10 mouse cellular contexts compared by ENCODE assay signal in the genomic region with DNA sequence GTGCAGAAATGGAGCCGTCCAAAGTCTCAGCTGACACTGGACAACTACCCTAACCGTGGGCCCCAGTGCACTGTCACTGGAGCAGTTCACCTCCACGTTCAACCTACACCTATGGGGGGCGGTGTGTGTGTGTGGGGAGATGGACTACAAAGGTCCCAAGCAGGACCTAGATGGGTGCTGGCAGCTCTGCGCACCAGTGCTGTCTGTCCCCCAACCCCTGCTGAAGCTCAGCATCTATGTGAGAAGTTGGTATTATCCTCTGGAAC.
DNase-seq lines count a peak whose midpoint lies in the region; ATAC-seq and TF ChIP-seq lines count a peak whose summit lies in the region.
"Had no signal": no experiment of that assay in that cellular context is flagged by ENCODE, and none has a peak within 500 bp of the region (broad histone marks: within the 10 kb centered on the region; RNA-seq: fewer than 3 reads in every experiment).

No protein-coding gene starts in this region.

- H3K4me2 ChIP-seq in heart, postnatal 0 days (ENCODE audit: low read depth, low read length), result peak overlapping the region; percentile 81
- H3K4me2 ChIP-seq in embryonic facial prominence, embryonic 11.5 days (ENCODE audit: low read depth, low read length), result no peak overlapping the region; the same call in 1 of the 2 replicates
- H3K4me2 ChIP-seq in forebrain, postnatal 0 days (ENCODE audit: low read depth), result peak overlapping the region; percentile 91
- H3K4me2 ChIP-seq in midbrain, embryonic 12.5 days (replicated peaks), result peak overlapping the region; percentile 80

- H3K9ac ChIP-seq in heart, postnatal 0 days (replicated peaks; ENCODE audit: low read depth, low read length), result 0 out of 2 replicates have a peak overlapping the region, but pooled peaks have one; percentile 42
- H3K9ac ChIP-seq in embryonic facial prominence, embryonic 11.5 days (replicated peaks; ENCODE audit: low read length), result no peak overlapping the region
- peak overlapping the region; percentile 83 for H3K9ac ChIP-seq in forebrain, postnatal 0 days
- no peak overlapping the region; the same call in 1 of the 2 replicates for H3K9ac ChIP-seq in midbrain, embryonic 12.5 days (replicated peaks)
- H3K9ac ChIP-seq: liver, embryonic 13.5 days had no signal

- DNase-seq in heart, postnatal 0 days (ENCODE audit: low spot score), result no peak
- no peak for DNase-seq in heart, postnatal 36 days
- no peak for DNase-seq in embryonic facial prominence, embryonic 11.5 days (ENCODE audit: low spot score)
- DNase-seq in forebrain, postnatal 0 days, result no peak
- DNase-seq in adrenal gland, adult (ENCODE audit: inconsistent age in 2 of 2, low spot score in 1 of 2), result no peak
- DNase-seq in B cell, adult 2 months, result no peak
- no peak for DNase-seq in retina, embryonic 14.5 days (ENCODE audit: low spot score)
- DNase-seq: liver, embryonic 13.5 days; thymus, adult 2 months had no signal

- H3K4me3 ChIP-seq in heart, postnatal 0 days (ENCODE audit: low read depth, low read length), result 0 out of 2 replicates have a peak overlapping the region, but pooled peaks have one; percentile 50
- peak overlapping the region; percentile 48 for H3K4me3 ChIP-seq in embryonic facial prominence, embryonic 11.5 days (ENCODE audit: low read depth, low read length)
- H3K4me3 ChIP-seq in forebrain, postnatal 0 days (ENCODE audit: low read depth, low read length), result peak overlapping the region; percentile 57
- peak overlapping the region; percentile 46 for H3K4me3 ChIP-seq in midbrain, embryonic 12.5 days

- H3K36me3 ChIP-seq in heart, postnatal 0 days (replicated peaks; ENCODE audit: control insufficient read depth, insufficient read depth, low read length), result no peaks in the 10 kb centered on the region
- no peaks in the 10 kb centered on the region for H3K36me3 ChIP-seq in embryonic facial prominence, embryonic 11.5 days (replicated peaks; ENCODE audit: control insufficient read depth, insufficient read depth, low read depth, low read length)
- no peaks in the 10 kb centered on the region for H3K36me3 ChIP-seq in forebrain, postnatal 0 days (ENCODE audit: insufficient read depth)
- no peaks in the 10 kb centered on the region for H3K36me3 ChIP-seq in midbrain, embryonic 12.5 days
- H3K36me3 ChIP-seq: liver, embryonic 13.5 days had no signal

- intact Hi-C loops in heart, postnatal 36 days (cut with DNase I), result no loop called here

- H3K27ac ChIP-seq in heart, postnatal 0 days (ENCODE audit: low read depth), result no peak overlapping the region
- H3K27ac ChIP-seq in embryonic facial prominence, embryonic 11.5 days (replicated peaks; ENCODE audit: low read depth, low read length), result no peak overlapping the region
- no peak overlapping the region for H3K27ac ChIP-seq in forebrain, postnatal 0 days (ENCODE audit: low read depth, low read length)
- peak overlapping the region; percentile 65; the same call in 1 of the 2 replicates for H3K27ac ChIP-seq in midbrain, embryonic 12.5 days (replicated peaks)
- H3K27ac ChIP-seq: liver, embryonic 13.5 days had no signal

- peaks cover 49% of the 10 kb centered on the region for H3K27me3 ChIP-seq in heart, postnatal 0 days (ENCODE audit: control insufficient read depth, insufficient read depth, low read length)
- H3K27me3 ChIP-seq in embryonic facial prominence, embryonic 11.5 days (ENCODE audit: control insufficient read depth, insufficient read depth, low read length), result peaks cover 13% of the 10 kb centered on the region
- H3K27me3 ChIP-seq in forebrain, postnatal 0 days (ENCODE audit: insufficient read depth, low read length), result no peaks in the 10 kb centered on the region; the same call in none of the 2 replicates
- peaks cover 67% of the 10 kb centered on the region for H3K27me3 ChIP-seq in midbrain, embryonic 12.5 days

- ATAC-seq in heart, postnatal 0 days (ENCODE audit: insufficient read depth, low read depth), result no peak
- no peak for ATAC-seq in embryonic facial prominence, embryonic 11.5 days (replicated peaks; ENCODE audit: insufficient number of reproducible peaks, low FRiP score, low TSS enrichment, low read depth)
- peak; percentile 23; the same call in 1 of the 2 replicates for ATAC-seq in forebrain, postnatal 0 days
- ATAC-seq in midbrain, embryonic 12.5 days (ENCODE audit: low FRiP score, low read depth), result no peak

- no peak for TF ChIP-seq CTCF in heart, postnatal 0 days (IDR thresholded peaks at IDR 0.05; ENCODE audit: low read depth)
- TF ChIP-seq CTCF in forebrain, postnatal 0 days (IDR thresholded peaks at IDR 0.05; ENCODE audit: low read depth), result no peak

- peaks cover 5% of the 10 kb centered on the region; the same call in 1 of the 2 replicates for H3K4me1 ChIP-seq in heart, postnatal 0 days (ENCODE audit: control insufficient read depth, insufficient read depth)
- H3K4me1 ChIP-seq in embryonic facial prominence, embryonic 11.5 days (ENCODE audit: control insufficient read depth, insufficient read depth, low read length), result no peaks in the 10 kb centered on the region
- peaks cover 11% of the 10 kb centered on the region; the same call in 1 of the 2 replicates for H3K4me1 ChIP-seq in forebrain, postnatal 0 days (ENCODE audit: insufficient read depth)
- H3K4me1 ChIP-seq in midbrain, embryonic 12.5 days, result peaks cover 27% of the 10 kb centered on the region
- H3K4me1 ChIP-seq: liver, embryonic 13.5 days had no signal

- WGBS in heart, postnatal 0 days, result 46% methylated on average over 5 of the region's 5 CpGs
- 43% methylated on average over 5 of the region's 5 CpGs for WGBS in embryonic facial prominence, embryonic 11.5 days
- WGBS in forebrain, postnatal 0 days, result 42% methylated on average over 5 of the region's 5 CpGs
- 47% methylated on average over 5 of the region's 5 CpGs for WGBS in midbrain, embryonic 12.5 days

- TF ChIP-seq EP300 in heart, postnatal 0 days (IDR thresholded peaks at IDR 0.05; ENCODE audit: low read depth), result no peak

- no peaks in the 10 kb centered on the region for H3K9me3 ChIP-seq in heart, postnatal 0 days (replicated peaks; ENCODE audit: control insufficient read depth, low read length)
- H3K9me3 ChIP-seq in embryonic facial prominence, embryonic 11.5 days (replicated peaks; ENCODE audit: control insufficient read depth, low read length), result no peaks in the 10 kb centered on the region
- no peaks in the 10 kb centered on the region for H3K9me3 ChIP-seq in forebrain, postnatal 0 days (ENCODE audit: low read length)
- no peaks in the 10 kb centered on the region for H3K9me3 ChIP-seq in midbrain, embryonic 12.5 days

Comparison
In these comparisons a context has a peak if more than half of its experiments do, and no peak if none do; other contexts are left out.
1. H3K9ac ChIP-seq: peak in heart, postnatal 0 days (single experiment) and forebrain, postnatal 0 days (single experiment); none in embryonic facial prominence, embryonic 11.5 days (single experiment) and midbrain, embryonic 12.5 days (single experiment).
2. Peak in every context shown above with its lines, with median percentiles within 50 percentile points of each other: H3K4me3 ChIP-seq.